Mouse (Mus musculus) MEL (cell line): ENCODE results near the gene Arhgap35.
A peak's percentile ranks its signal among the peaks of the same experiment; 100 is the strongest.

Experiments
- CHD2 ChIP-seq: IDR thresholded peaks from 2 replicates; pipeline ENCODE4 v1.6.1; 2011; ENCODE audit warnings: low read length, improper control_type of control experiment
- CTCF ChIP-seq, 3 experiments: IDR thresholded peaks in 2 of 3; conservative IDR thresholded peaks in 1 of 3; 2 replicates each; pipeline ENCODE4 v1.5.1; 2011 to 2012; ENCODE audit warnings: low read length in 3 of 3, low read depth in 2 of 3, mild to moderate bottlenecking in 2 of 3, improper control_type of control experiment in 1 of 3, inconsistent platforms in 1 of 3, mixed read lengths in 1 of 3, moderate library complexity in 1 of 3; ENCODE audit not compliant: control insufficient read depth in 1 of 3, insufficient read depth in 1 of 3, poor library complexity in 1 of 3, severe bottlenecking in 1 of 3
- ETS1 ChIP-seq: IDR thresholded peaks from 2 replicates; pipeline ENCODE4 v1.6.1; 2012; ENCODE audit warnings: low read depth, mild to moderate bottlenecking, inconsistent platforms, low read length, improper control_type of control experiment, moderate library complexity
- GABPA ChIP-seq: IDR thresholded peaks from 2 replicates; pipeline ENCODE4 v1.6.1; 2012; ENCODE audit warnings: low read depth, mild to moderate bottlenecking, inconsistent platforms, low read length, improper control_type of control experiment, moderate library complexity
- HCFC1 ChIP-seq: IDR thresholded peaks from 2 replicates; pipeline ENCODE4 v1.6.1; 2012; ENCODE audit warnings: low read depth, mild to moderate bottlenecking, inconsistent platforms, low read length, improper control_type of control experiment, moderate library complexity
- MAX ChIP-seq: IDR thresholded peaks from 2 replicates; pipeline ENCODE4 v1.6.1; 2011; ENCODE audit warnings: low read length, improper control_type of control experiment
- MYB ChIP-seq: IDR thresholded peaks from 2 replicates; pipeline ENCODE4 v1.6.1; 2011; ENCODE audit warnings: mild to moderate bottlenecking, low read depth, low read length, improper control_type of control experiment
- MYC ChIP-seq: IDR thresholded peaks from 2 replicates; pipeline ENCODE4 v1.6.1; 2011; ENCODE audit warnings: low read depth, mild to moderate bottlenecking, low read length, improper control_type of control experiment, moderate library complexity
- POLR2A ChIP-seq, 2 experiments: IDR thresholded peaks; 2 replicates each; pipeline ENCODE4 v1.6.1; 2011 to 2012; ENCODE audit warnings: low read length in 2 of 2, mild to moderate bottlenecking in 2 of 2, control low read depth in 1 of 2, improper control_type of control experiment in 1 of 2, low read depth in 1 of 2, moderate library complexity in 1 of 2; ENCODE audit not compliant: control insufficient read depth in 1 of 2, insufficient read depth in 1 of 2, poor library complexity in 1 of 2
- RAD21 ChIP-seq: IDR thresholded peaks from 2 replicates; pipeline ENCODE4 v1.6.1; 2011; ENCODE audit warnings: mild to moderate bottlenecking, low read depth, low read length, improper control_type of control experiment
- TBP ChIP-seq: IDR thresholded peaks from 2 replicates; pipeline ENCODE4 v1.8.0; 2011; ENCODE audit warnings: low read depth, low read length, improper control_type of control experiment
- TCF12 ChIP-seq: IDR thresholded peaks from 2 replicates; pipeline ENCODE4 v1.6.1; 2014; ENCODE audit warnings: low read depth, mild to moderate bottlenecking, inconsistent platforms, low read length, improper control_type of control experiment, moderate library complexity
- ZKSCAN1 ChIP-seq: IDR thresholded peaks from 2 replicates; pipeline ENCODE4 v1.6.1; 2012; ENCODE audit warnings: low read depth, mild to moderate bottlenecking, inconsistent platforms, low read length, improper control_type of control experiment, moderate library complexity
- ZMIZ1 ChIP-seq: IDR thresholded peaks from 2 replicates; pipeline ENCODE4 v1.6.1; 2012; ENCODE audit warnings: low read depth, mild to moderate bottlenecking, inconsistent platforms, low read length, improper control_type of control experiment, moderate library complexity

GRCm38 (mm10) chr7:16491759-16492158, 123.0 kb downstream of the Arhgap35 start:
- peak; percentile 29; the same call in 1 of the 2 replicates for TF ChIP-seq TCF12
- TF ChIP-seq HCFC1 = peak; percentile 49; the same call in 1 of the 2 replicates
- no peak for TF ChIP-seq ZKSCAN1
- TF ChIP-seq MYB = no peak
- TF ChIP-seq CTCF (IDR thresholded peaks at IDR 0.05 in 2 of 3, conservative IDR thresholded peaks at IDR 0.05 in 1 of 3; ENCODE audit: control insufficient read depth in 1 of 3, insufficient read depth in 1 of 3, low read depth in 2 of 3, low read length in 3 of 3, poor library complexity in 1 of 3, severe bottlenecking in 1 of 3) = peak; percentile 97 to 99 (median 97)
- TF ChIP-seq RAD21 = peak; percentile 93
- TF ChIP-seq ZMIZ1 = no peak
- TF ChIP-seq GABPA = no peak
- no peak for TF ChIP-seq POLR2A (IDR thresholded peaks at IDR 0.05; ENCODE audit: control insufficient read depth in 1 of 2, insufficient read depth in 1 of 2, low read depth in 1 of 2, low read length in 2 of 2, poor library complexity in 1 of 2)
- TF ChIP-seq CHD2 = no peak
- TF ChIP-seq TBP = no peak
- TF ChIP-seq MAX = no peak
- no peak for TF ChIP-seq ETS1
- TF ChIP-seq MYC = 0 out of 2 replicates have a peak, but pooled peaks have one; percentile 44
